Mouse (Mus musculus): Measurements from ENCODE around the gene Efnb2. TPM values are rescaled to one million over a fixed set of nuclear protein-coding genes. Genes with fewer than 3 reads are reported as not detected.

The Efnb2 gene
- total and polyA plus RNA-seq, 3 experiments = 0.12 to 0.19 TPM; not detected in 1

DNA sequence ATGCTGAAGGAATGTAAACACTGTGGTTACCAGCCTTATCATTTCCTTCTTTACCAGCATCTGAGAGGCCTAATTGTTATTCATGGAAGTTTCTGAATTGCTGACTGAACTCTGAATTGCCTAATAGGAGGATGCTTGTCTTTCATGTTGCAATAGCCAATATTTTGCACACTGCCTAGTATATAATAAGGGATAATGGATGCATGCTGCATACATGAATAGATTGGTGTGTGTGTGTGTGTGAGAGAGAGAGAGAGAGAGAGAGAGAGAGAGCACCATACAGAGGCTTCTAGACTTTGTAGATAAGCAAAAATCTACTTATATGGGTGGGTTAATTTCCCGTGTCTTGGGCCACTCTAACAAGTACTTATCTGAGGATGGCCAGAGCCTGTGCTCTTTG is 47.2 kb downstream of the Efnb2 start:
- Histone ChIP-seq H3K4me3 (ENCODE audit: control insufficient read depth in 1 of 2, insufficient read depth in 1 of 2, low read depth in 2 of 2, low read length in 2 of 2) (no peak overlapping the region), H3K79me2 (ENCODE audit: control insufficient read depth, insufficient read depth, low read length, poor library complexity) (no peaks in the 10 kb centered on the region), H3K36me3 (ENCODE audit: control insufficient read depth in 1 of 2, insufficient read depth in 2 of 2, low read length in 2 of 2) (no peaks in the 10 kb centered on the region), H3K27ac (ENCODE audit: control insufficient read depth, low read depth, low read length) (no peak overlapping the region), H3K27me3 (ENCODE audit: control insufficient read depth in 1 of 2, insufficient read depth in 2 of 2, low read length in 2 of 2) (no peaks in the 10 kb centered on the region), H3K9me3 (replicated peaks; ENCODE audit: insufficient read depth, low read length) (no peaks in the 10 kb centered on the region), H3K9ac (ENCODE audit: control insufficient read depth, low read depth, low read length, poor library complexity, severe bottlenecking) (no peak overlapping the region), H3K4me1 (ENCODE audit: control insufficient read depth in 1 of 2, insufficient read depth in 2 of 2, low read length in 2 of 2) (no peaks in the 10 kb centered on the region)
- TF ChIP-seq CTCF (IDR thresholded peaks at IDR 0.05 in 2 of 3, conservative IDR thresholded peaks at IDR 0.05 in 1 of 3; ENCODE audit: control insufficient read depth in 1 of 3, insufficient read depth in 1 of 3, low read depth in 2 of 3, low read length in 3 of 3, poor library complexity in 1 of 3, severe bottlenecking in 1 of 3) = no peak
- no peak for DNase-seq (ENCODE audit: low read depth, low spot score)

DNA sequence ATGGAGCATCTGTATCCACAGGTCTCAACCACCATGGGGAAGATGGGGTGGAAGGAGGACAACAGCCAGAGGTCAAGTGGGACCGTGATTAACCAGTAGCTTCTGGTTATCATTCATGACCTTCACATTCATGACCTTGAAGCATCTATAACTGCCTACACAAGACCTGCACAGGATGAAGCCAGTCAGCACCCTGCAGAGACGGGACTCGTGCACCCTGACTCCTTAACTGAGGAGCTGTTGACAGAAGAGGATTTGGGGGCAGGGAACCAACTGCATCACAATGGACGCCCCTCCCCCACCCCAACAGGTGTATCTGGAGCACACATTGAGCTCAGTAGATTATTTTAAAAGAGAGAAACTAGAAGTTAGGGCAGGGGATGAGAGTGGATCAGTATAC is 49.1 kb downstream of the Efnb2 start:
- Histone ChIP-seq H3K79me2 (ENCODE audit: control insufficient read depth, insufficient read depth, low read length, poor library complexity) (no peaks in the 10 kb centered on the region), H3K27ac (ENCODE audit: control insufficient read depth, low read depth, low read length) (no peak overlapping the region), H3K4me1 (ENCODE audit: control insufficient read depth in 1 of 2, insufficient read depth in 2 of 2, low read length in 2 of 2) (no peaks in the 10 kb centered on the region), H3K9me3 (replicated peaks; ENCODE audit: insufficient read depth, low read length) (no peaks in the 10 kb centered on the region), H3K27me3 (ENCODE audit: control insufficient read depth in 1 of 2, insufficient read depth in 2 of 2, low read length in 2 of 2) (no peaks in the 10 kb centered on the region), H3K36me3 (ENCODE audit: control insufficient read depth in 1 of 2, insufficient read depth in 2 of 2, low read length in 2 of 2) (no peaks in the 10 kb centered on the region), H3K9ac (ENCODE audit: control insufficient read depth, low read depth, low read length, poor library complexity, severe bottlenecking) (no peak overlapping the region), H3K4me3 (ENCODE audit: control insufficient read depth in 1 of 2, insufficient read depth in 1 of 2, low read depth in 2 of 2, low read length in 2 of 2) (no peak overlapping the region)
- DNase-seq (ENCODE audit: low read depth, low spot score) = no peak
- no peak for TF ChIP-seq MXI1 (IDR thresholded peaks at IDR 0.05; ENCODE audit: low read depth, low read length)
- no peak for TF ChIP-seq HCFC1 (IDR thresholded peaks at IDR 0.05; ENCODE audit: low read depth, low read length)
- no peak for TF ChIP-seq TAL1 (IDR thresholded peaks at IDR 0.05; ENCODE audit: low read length)
- no peak for TF ChIP-seq MAZ (IDR thresholded peaks at IDR 0.05; ENCODE audit: low read depth, low read length)
- no peak for TF ChIP-seq JUND (IDR thresholded peaks at IDR 0.05; ENCODE audit: low read depth, low read length)
- no peak for TF ChIP-seq CHD1 (IDR thresholded peaks at IDR 0.05; ENCODE audit: low read depth, low read length)
- TF ChIP-seq MAFK (IDR thresholded peaks at IDR 0.05; ENCODE audit: borderline replicate concordance, low read depth, low read length) = no peak
- TF ChIP-seq MYB (IDR thresholded peaks at IDR 0.05; ENCODE audit: low read depth, low read length) = no peak
- TF ChIP-seq TBP (IDR thresholded peaks at IDR 0.05; ENCODE audit: low read depth, low read length) = no peak
- TF ChIP-seq RCOR1 (IDR thresholded peaks at IDR 0.05; ENCODE audit: low read depth, low read length) = no peak
- no peak for TF ChIP-seq POLR2A (IDR thresholded peaks at IDR 0.05; ENCODE audit: control insufficient read depth in 1 of 2, insufficient read depth in 1 of 2, low read depth in 1 of 2, low read length in 2 of 2, poor library complexity in 1 of 2)
- no peak for TF ChIP-seq USF1 (IDR thresholded peaks at IDR 0.05; ENCODE audit: low read depth, low read length)
- TF ChIP-seq MYC (IDR thresholded peaks at IDR 0.05; ENCODE audit: low read depth, low read length) = no peak
- TF ChIP-seq TCF12 (IDR thresholded peaks at IDR 0.05; ENCODE audit: low read depth, low read length) = no peak
- TF ChIP-seq CHD2 (IDR thresholded peaks at IDR 0.05; ENCODE audit: low read length) = no peak
- TF ChIP-seq EP300 (IDR thresholded peaks at IDR 0.05; ENCODE audit: low read depth in 1 of 2, low read length in 2 of 2) = no peak
- TF ChIP-seq BHLHE40 (IDR thresholded peaks at IDR 0.05; ENCODE audit: borderline replicate concordance, low read depth, low read length) = no peak

All from MEL (cell line).